Mouse (Mus musculus): ENCODE data around the gene Slc1a2. TPM values are rescaled to one million over a fixed set of nuclear protein-coding genes. Genes with fewer than 3 reads are reported as not detected.

The Slc1a2 gene
- total and polyA plus RNA-seq, 3 experiments = 0.08 TPM; not detected in 2

DNA sequence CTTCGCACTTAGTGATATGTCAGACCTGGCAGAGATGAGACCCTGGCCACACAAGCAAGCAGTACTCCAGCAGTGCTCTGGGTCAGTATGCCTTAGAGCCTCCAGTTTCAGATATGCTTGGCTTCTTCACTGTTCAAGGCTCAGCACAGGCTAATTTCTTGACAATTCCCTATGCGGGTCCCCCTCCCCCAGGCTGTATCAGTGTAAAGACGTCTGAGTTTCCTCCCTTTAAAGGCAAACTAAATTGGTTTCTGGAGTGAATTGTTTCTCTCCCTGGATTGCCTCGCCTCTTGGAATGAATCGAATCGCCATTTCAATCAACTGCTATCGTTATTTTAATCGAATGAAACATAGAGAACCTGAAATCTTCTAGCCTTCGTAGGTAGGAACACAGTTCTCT lies 4.5 kb downstream of the Slc1a2 start:
- TF ChIP-seq TBP (IDR thresholded peaks at IDR 0.05; ENCODE audit: low read depth, low read length) (no peak), ZNF384 (IDR thresholded peaks at IDR 0.05; ENCODE audit: low read depth, low read length) (no peak), EP300 (IDR thresholded peaks at IDR 0.05; ENCODE audit: low read depth in 1 of 2, low read length in 2 of 2) (no peak), USF2 (IDR thresholded peaks at IDR 0.05; ENCODE audit: borderline replicate concordance in 1 of 2, insufficient read depth in 1 of 2, low read depth in 1 of 2, low read length in 2 of 2) (no peak), JUND (IDR thresholded peaks at IDR 0.05; ENCODE audit: low read depth, low read length) (no peak), ZMIZ1 (IDR thresholded peaks at IDR 0.05; ENCODE audit: low read depth, low read length) (no peak), NELFE (IDR thresholded peaks at IDR 0.05; ENCODE audit: low read depth, low read length) (no peak)
- Histone ChIP-seq H3K9me3 (replicated peaks; ENCODE audit: insufficient read depth, low read length) (no peaks in the 10 kb centered on the region), H3K9ac (ENCODE audit: control insufficient read depth, low read depth, low read length, poor library complexity, severe bottlenecking) (no peak overlapping the region), H3K27me3 (ENCODE audit: control insufficient read depth in 1 of 2, insufficient read depth in 2 of 2, low read length in 2 of 2) (peaks cover 3 to 7% of the 10 kb centered on the region in 2 experiments), H3K79me2 (ENCODE audit: control insufficient read depth, insufficient read depth, low read length, poor library complexity) (no peaks in the 10 kb centered on the region), H3K4me3 (ENCODE audit: control insufficient read depth in 1 of 2, insufficient read depth in 1 of 2, low read depth in 2 of 2, low read length in 2 of 2) (no peak overlapping the region), H3K4me1 (ENCODE audit: control insufficient read depth in 1 of 2, insufficient read depth in 2 of 2, low read length in 2 of 2) (no peaks in the 10 kb centered on the region), H3K36me3 (ENCODE audit: control insufficient read depth in 1 of 2, insufficient read depth in 2 of 2, low read length in 2 of 2) (no peaks in the 10 kb centered on the region), H3K27ac (ENCODE audit: control insufficient read depth, low read depth, low read length) (no peak overlapping the region)
- no peak for DNase-seq (ENCODE audit: low read depth, low spot score)

DNA sequence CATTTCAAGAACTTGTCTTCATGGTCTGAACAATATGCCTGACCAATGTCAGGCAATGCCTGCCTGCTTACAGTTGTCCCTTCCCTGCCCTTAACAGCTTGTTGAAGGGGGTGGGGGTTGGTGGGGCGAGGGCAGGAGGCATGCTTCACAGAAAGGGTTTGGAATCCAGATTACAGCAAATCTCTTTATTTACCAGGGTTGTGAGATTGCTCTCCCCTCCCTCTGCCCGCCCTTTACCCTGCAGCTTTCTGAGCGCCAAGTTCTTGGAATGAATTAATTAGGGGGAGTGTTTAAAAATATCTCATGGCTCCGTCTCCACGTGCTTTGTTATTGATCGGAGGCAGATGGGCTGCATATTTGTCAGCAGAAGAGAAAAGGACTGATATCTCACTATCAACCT lies 4.9 kb downstream of the Slc1a2 start:
- Histone ChIP-seq H3K36me3 (ENCODE audit: control insufficient read depth in 1 of 2, insufficient read depth in 2 of 2, low read length in 2 of 2) (no peaks in the 10 kb centered on the region), H3K4me3 (ENCODE audit: control insufficient read depth in 1 of 2, insufficient read depth in 1 of 2, low read depth in 2 of 2, low read length in 2 of 2) (no peak overlapping the region), H3K79me2 (ENCODE audit: control insufficient read depth, insufficient read depth, low read length, poor library complexity) (no peaks in the 10 kb centered on the region), H3K27me3 (ENCODE audit: control insufficient read depth in 1 of 2, insufficient read depth in 2 of 2, low read length in 2 of 2) (peaks cover 3 to 7% of the 10 kb centered on the region in 2 experiments), H3K9ac (ENCODE audit: control insufficient read depth, low read depth, low read length, poor library complexity, severe bottlenecking) (no peak overlapping the region), H3K27ac (ENCODE audit: control insufficient read depth, low read depth, low read length) (no peak overlapping the region), H3K4me1 (ENCODE audit: control insufficient read depth in 1 of 2, insufficient read depth in 2 of 2, low read length in 2 of 2) (no peaks in the 10 kb centered on the region), H3K9me3 (replicated peaks; ENCODE audit: insufficient read depth, low read length) (no peaks in the 10 kb centered on the region)
- no peak for DNase-seq (ENCODE audit: low read depth, low spot score)
- TF ChIP-seq MXI1 (IDR thresholded peaks at IDR 0.05; ENCODE audit: low read depth, low read length) (no peak), BHLHE40 (IDR thresholded peaks at IDR 0.05; ENCODE audit: borderline replicate concordance, low read depth, low read length) (no peak), UBTF (IDR thresholded peaks at IDR 0.05; ENCODE audit: borderline replicate concordance, insufficient read depth, low read depth, low read length) (no peak), TAL1 (IDR thresholded peaks at IDR 0.05; ENCODE audit: low read length) (no peak), JUND (IDR thresholded peaks at IDR 0.05; ENCODE audit: low read depth, low read length) (no peak), KAT2A (conservative IDR thresholded peaks at IDR 0.05; ENCODE audit: low read depth, low read length) (no peak), ETS1 (IDR thresholded peaks at IDR 0.05; ENCODE audit: low read depth, low read length) (no peak), MAFK (IDR thresholded peaks at IDR 0.05; ENCODE audit: borderline replicate concordance, low read depth, low read length) (no peak), ZC3H11A (IDR thresholded peaks at IDR 0.05; ENCODE audit: low read depth, low read length) (no peak), TBP (IDR thresholded peaks at IDR 0.05; ENCODE audit: low read depth, low read length) (no peak), CTCF (IDR thresholded peaks at IDR 0.05 in 2 of 3, conservative IDR thresholded peaks at IDR 0.05 in 1 of 3; ENCODE audit: control insufficient read depth in 1 of 3, insufficient read depth in 1 of 3, low read depth in 2 of 3, low read length in 3 of 3, poor library complexity in 1 of 3, severe bottlenecking in 1 of 3) (no peak), SIN3A (IDR thresholded peaks at IDR 0.05; ENCODE audit: low read length) (no peak), MYC (IDR thresholded peaks at IDR 0.05; ENCODE audit: low read depth, low read length) (no peak), GATA1 (IDR thresholded peaks at IDR 0.05; ENCODE audit: low read depth, low read length) (no peak), POLR2AphosphoS5 (IDR thresholded peaks at IDR 0.05; ENCODE audit: borderline replicate concordance, low read depth, low read length) (no peak), ELF1 (IDR thresholded peaks at IDR 0.05; ENCODE audit: low read depth, low read length) (no peak)

Measured in MEL (cell line).